Mouse (Mus musculus) duodenum, adult 2 months (tissue): ENCODE data around the gene Nsun3. TPM values are rescaled to one million over a fixed set of nuclear protein-coding genes. Genes with fewer than 3 reads are reported as not detected.

Experiments used
- polyA plus RNA-seq: library from polyadenylated mRNA; depleted of rRNA; stranded (reverse); fragments of >200 nt; gene quantifications from 2 replicates; pipeline ENCODE4 v1.2.3, GENCODE M21; 2012; ENCODE audit warnings: low replicate concordance; rRNA removed

Nsun3 gene
- 3.1 and 3.8 TPM in 2 replicates for polyA plus RNA-seq

DNA sequence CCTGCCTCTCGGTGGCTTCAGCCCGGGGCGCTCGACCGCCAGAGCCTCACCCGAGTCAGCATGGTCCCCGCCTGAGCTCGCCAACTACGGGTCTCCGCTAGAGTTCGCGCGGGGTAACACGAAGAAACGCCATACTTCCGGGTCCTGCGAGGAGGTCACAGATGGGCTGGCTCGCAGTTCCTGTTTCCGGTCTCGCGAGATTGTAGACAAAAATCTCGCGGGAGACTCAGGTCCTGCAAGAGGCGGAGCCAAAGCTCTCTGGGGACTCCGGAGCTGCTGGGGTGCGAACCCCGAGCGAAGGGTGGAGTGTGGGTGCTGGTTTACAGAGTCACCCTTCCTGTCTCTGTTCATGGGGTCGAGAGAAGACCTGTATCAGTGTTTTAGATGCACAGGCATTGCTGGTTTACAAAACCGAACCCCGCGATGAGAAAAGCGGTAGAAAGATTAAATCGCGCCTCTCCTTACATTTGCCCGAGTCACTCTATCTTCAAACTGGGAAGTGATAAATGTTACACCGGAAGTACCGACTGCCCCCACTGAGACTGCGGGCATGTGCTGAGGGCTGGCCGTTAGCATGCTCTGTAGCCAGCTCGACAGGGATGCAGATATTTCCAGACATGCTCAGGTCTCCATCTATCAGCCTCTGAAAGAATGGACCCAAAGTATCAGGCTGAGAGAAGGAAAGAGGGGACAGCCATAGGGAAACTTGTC, at the start of gene Nsun3:
Gene Nsun3, minus strand, starts transcription at position 198 of the 711 bp plus-strand sequence.

DNA sequence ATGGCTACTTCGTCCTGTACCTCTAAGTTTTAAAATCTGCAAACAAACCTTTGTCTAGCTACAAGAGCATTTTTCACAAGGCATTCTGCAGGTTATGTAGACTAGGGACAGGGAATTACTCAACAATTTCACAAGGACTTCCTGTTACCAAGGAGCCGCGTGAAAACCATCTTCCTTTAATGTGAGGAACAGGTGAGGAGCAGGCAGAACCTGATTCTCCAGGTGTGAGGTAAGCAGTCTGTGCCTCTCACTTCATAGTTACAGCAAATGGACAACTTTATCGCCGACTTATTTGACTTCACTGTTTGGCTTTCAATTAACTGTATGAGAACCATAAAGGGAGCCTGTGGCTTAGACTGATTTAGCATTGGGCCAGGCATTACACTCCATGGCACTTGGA, 27.9 kb upstream of the Nsun3 start, which contains the start of gene Stx19:
Gene Stx19, plus strand, starts transcription at position 186 of the 400 bp plus-strand sequence.

Other genes starting within 250 kb of the Nsun3 start
- 0.05 TPM in 1 of 2 replicates, not detected in the other for gene Stx19, start 27.9 kb upstream of the Nsun3 start, polyA plus RNA-seq
- 0.85 and 1.6 TPM in 2 replicates for gene Arl13b, start 60.2 kb upstream of the Nsun3 start, polyA plus RNA-seq
- gene Pros1, start 67.5 kb upstream of the Nsun3 start, polyA plus RNA-seq = 1.7 and 2.3 TPM in 2 replicates